Mouse (Mus musculus): ENCODE results near the gene Atp8a2.

DNA sequence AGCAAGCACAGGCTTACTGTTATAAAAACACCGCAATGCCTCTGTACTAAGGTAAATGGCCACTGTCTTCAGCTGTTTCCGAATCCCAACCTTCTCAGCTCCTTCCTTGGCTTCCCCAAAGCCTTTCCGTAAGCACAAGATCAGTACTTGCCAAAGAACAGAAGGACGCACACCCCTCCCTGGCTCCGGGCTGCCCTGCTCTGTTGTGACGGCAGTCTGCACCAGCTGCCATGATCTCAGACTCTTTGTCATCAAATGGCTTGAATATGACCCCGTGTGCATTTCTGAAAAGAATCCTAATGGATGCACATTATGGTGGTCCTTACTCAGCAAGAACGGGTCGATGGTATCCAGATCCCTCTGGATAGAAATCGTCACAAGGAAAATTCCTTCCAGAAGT is 53.7 kb downstream of the Atp8a2 start:
- TF ChIP-seq CTCF (IDR thresholded peaks at IDR 0.05; ENCODE audit: borderline replicate concordance, extremely low read depth, insufficient read depth, insufficient read length) (no peak), POLR2A (IDR thresholded peaks at IDR 0.05; ENCODE audit: borderline replicate concordance, extremely low read depth, insufficient read depth, insufficient read length, poor library complexity, severe bottlenecking) (no peak)
